Mouse (Mus musculus) lung, postnatal 0 days (tissue): ENCODE results near the gene Lhx4. TPM values are rescaled to one million over a fixed set of nuclear protein-coding genes. Genes with fewer than 3 reads are reported as not detected.

Source experiments
- ATAC-seq: fragments of 200-750 bp; cut with Nextera tagmentation; 2 replicates; pipeline ENCODE4 v1.8.0; 2017; ENCODE audit warnings: moderate library complexity
- DNase-seq: peaks from one replicate; pipeline ENCODE4 v3.0.0-alpha.2; 2016; ENCODE audit warnings: low spot score
- H3K27ac ChIP-seq: fragments of 300-500 bp; sonication (generic); 2 replicates; pipeline ENCODE4 v1.5.1; 2014; ENCODE audit warnings: antibody characterized with exemption, mild to moderate bottlenecking, low read length, mixed read lengths
- H3K27me3 ChIP-seq: fragments of 300-500 bp; sonication (generic); replicated peaks from 2 replicates; pipeline ENCODE4 v1.6.1; 2014; ENCODE audit warnings: low read length, mixed read lengths; ENCODE audit not compliant: insufficient read depth
- H3K36me3 ChIP-seq: fragments of 300-500 bp; sonication (generic); 2 replicates; pipeline ENCODE4 v1.6.1; 2014; ENCODE audit warnings: low read length, mixed read lengths; ENCODE audit not compliant: insufficient read depth
- H3K4me1 ChIP-seq: fragments of 300-500 bp; sonication (generic); 2 replicates; pipeline ENCODE4 v1.6.1; 2014; ENCODE audit warnings: antibody characterized with exemption, low read depth, low read length, mixed read lengths; ENCODE audit not compliant: insufficient read depth
- H3K4me2 ChIP-seq: fragments of 300-500 bp; sonication (generic); replicated peaks from 2 replicates; pipeline ENCODE4 v1.6.1; 2014; ENCODE audit warnings: low read depth, mild to moderate bottlenecking, low read length, moderate library complexity, mixed read lengths
- H3K4me3 ChIP-seq: fragments of 300-500 bp; sonication (generic); 2 replicates; pipeline ENCODE4 v1.5.1; 2014; ENCODE audit warnings: low read depth, low read length
- H3K9ac ChIP-seq: fragments of 300-500 bp; sonication (generic); replicated peaks from 2 replicates; pipeline ENCODE4 v1.6.1; 2014; ENCODE audit warnings: low read depth, mild to moderate bottlenecking
- H3K9me3 ChIP-seq: fragments of 300-500 bp; sonication (generic); 2 replicates; pipeline ENCODE4 v1.6.1; 2016; ENCODE audit warnings: low read length, mixed read lengths
- CTCF ChIP-seq: IDR thresholded peaks from 2 replicates; pipeline ENCODE4 v1.5.1; 2016; ENCODE audit warnings: antibody characterized with exemption, mild to moderate bottlenecking
- EP300 ChIP-seq: IDR thresholded peaks from 2 replicates; pipeline ENCODE4 v1.6.1; 2016; ENCODE audit warnings: antibody characterized with exemption, mild to moderate bottlenecking, control low read depth
- WGBS: fragments of 180-500 bp; shearing (Covaris S2); extraction: QIAGEN DNeasy Blood & Tissue Kit; methylation state at CpG from one replicate; pipeline ENCODE4 v1.1.7; 2014; 5-methylcytosine and 5-hydroxymethylcytosine counted together
- polyA plus RNA-seq: library from polyadenylated mRNA; unstranded; fragments of >200 nt; fragmentation: Nextera tagmentation; extraction: Ambion mirVana; gene quantifications from 2 replicates; pipeline ENCODE4 v1.2.1, GENCODE M21; 2015

Gene Lhx4
- polyA plus RNA-seq, 1 experiment from 2014 or later: not detected

GRCm38 (mm10) chr1:155777641-155778625 is 26.4 kb upstream of the Lhx4 start:
- DNase-seq (no peak), ATAC-seq (peak; percentile 21; the same call in 1 of the 2 replicates)
- H3K4me1 ChIP-seq: no peaks in the 10 kb centered on the region
- H3K9ac ChIP-seq: no peak overlapping the region
- H3K27ac ChIP-seq: no peak overlapping the region
- no peak overlapping the region for H3K4me3 ChIP-seq
- TF ChIP-seq CTCF (no peak), EP300 (no peak)
- H3K4me2 ChIP-seq: no peak overlapping the region
- peaks cover 24% of the 10 kb centered on the region for H3K36me3 ChIP-seq
- WGBS: 55% methylated on average over 14 of the region's 14 CpGs
- no peaks in the 10 kb centered on the region for H3K9me3 ChIP-seq
- no peaks in the 10 kb centered on the region for H3K27me3 ChIP-seq

DNA sequence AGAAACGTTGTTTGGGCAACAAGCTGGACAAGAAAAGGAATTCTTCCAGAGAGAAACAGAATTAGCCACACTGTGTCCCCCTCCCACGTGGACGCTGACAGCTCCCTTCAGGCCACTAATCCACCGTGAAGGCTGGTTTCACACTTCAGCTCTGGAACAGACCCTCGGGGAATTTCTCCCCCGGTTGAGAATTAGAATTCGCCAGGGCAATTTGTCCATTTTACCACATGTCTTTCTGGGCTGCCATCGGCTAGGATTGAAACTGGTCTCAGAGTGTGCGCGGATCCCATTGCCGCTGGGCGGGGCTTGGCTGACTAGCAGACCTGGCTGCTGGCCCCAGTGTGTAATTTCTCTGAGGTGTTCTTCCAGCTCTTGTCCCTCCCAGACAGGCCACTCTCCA is 7.7 kb upstream of the Lhx4 start:
- H3K4me2 ChIP-seq: no peak overlapping the region
- WGBS: 74% methylated on average over 12 of the region's 12 CpGs
- no peak overlapping the region for H3K9ac ChIP-seq
- H3K36me3 ChIP-seq: no peaks in the 10 kb centered on the region
- H3K9me3 ChIP-seq: no peaks in the 10 kb centered on the region
- no peak overlapping the region for H3K4me3 ChIP-seq
- H3K27ac ChIP-seq: no peak overlapping the region
- ATAC-seq (no peak), DNase-seq (no peak)
- TF ChIP-seq CTCF: no peak
- TF ChIP-seq EP300: no peak
- H3K4me1 ChIP-seq: no peaks in the 10 kb centered on the region
- no peaks in the 10 kb centered on the region for H3K27me3 ChIP-seq

DNA sequence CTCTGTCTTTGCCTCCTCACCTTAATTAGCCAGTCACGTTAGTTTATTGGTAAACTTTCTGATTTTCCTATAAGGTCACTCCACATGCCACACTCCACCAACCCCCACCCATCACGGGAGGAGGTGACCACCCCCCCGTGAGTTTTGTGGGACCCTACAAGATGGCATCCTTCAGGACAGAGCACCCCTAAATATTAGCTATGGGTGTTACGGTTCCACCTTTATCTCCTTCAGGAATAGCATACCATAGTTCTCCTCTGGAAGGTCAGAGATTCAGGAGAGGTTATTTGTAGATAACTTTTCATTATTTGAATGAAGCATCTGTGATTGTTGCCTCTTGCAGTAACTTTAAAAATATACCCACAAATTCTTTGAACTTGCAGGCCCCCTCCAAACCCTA is 7.2 kb upstream of the Lhx4 start:
- H3K4me1 ChIP-seq: no peaks in the 10 kb centered on the region
- H3K9me3 ChIP-seq: no peaks in the 10 kb centered on the region
- no peak for DNase-seq
- TF ChIP-seq CTCF: no peak
- TF ChIP-seq EP300: no peak
- WGBS: 78% methylated on average over 4 of the region's 4 CpGs
- H3K4me2 ChIP-seq: no peak overlapping the region
- H3K27ac ChIP-seq: no peak overlapping the region
- H3K9ac ChIP-seq: no peak overlapping the region
- no peak for ATAC-seq
- no peaks in the 10 kb centered on the region for H3K36me3 ChIP-seq
- 0 out of 2 replicates have a peak, but pooled peaks cover 2% of the 10 kb centered on the region for H3K27me3 ChIP-seq
- no peak overlapping the region for H3K4me3 ChIP-seq

- H3K4me1 ChIP-seq: no peaks in the 10 kb centered on the region
- H3K4me3 ChIP-seq: no peak overlapping the region
- ATAC-seq (no peak), DNase-seq (no peak)
- no peaks in the 10 kb centered on the region for H3K36me3 ChIP-seq
- H3K27me3 ChIP-seq: 0 out of 2 replicates have a peak, but pooled peaks cover 8% of the 10 kb centered on the region
- no peak overlapping the region for H3K9ac ChIP-seq
- H3K27ac ChIP-seq: no peak overlapping the region
- WGBS: 55% methylated on average over 7 of the region's 7 CpGs
- H3K9me3 ChIP-seq: no peaks in the 10 kb centered on the region
- TF ChIP-seq CTCF (no peak), EP300 (no peak)
- H3K4me2 ChIP-seq: no peak overlapping the region
Measured at GRCm38 (mm10) chr1:155757621-155758020, 6.1 kb upstream of the Lhx4 start.

DNA sequence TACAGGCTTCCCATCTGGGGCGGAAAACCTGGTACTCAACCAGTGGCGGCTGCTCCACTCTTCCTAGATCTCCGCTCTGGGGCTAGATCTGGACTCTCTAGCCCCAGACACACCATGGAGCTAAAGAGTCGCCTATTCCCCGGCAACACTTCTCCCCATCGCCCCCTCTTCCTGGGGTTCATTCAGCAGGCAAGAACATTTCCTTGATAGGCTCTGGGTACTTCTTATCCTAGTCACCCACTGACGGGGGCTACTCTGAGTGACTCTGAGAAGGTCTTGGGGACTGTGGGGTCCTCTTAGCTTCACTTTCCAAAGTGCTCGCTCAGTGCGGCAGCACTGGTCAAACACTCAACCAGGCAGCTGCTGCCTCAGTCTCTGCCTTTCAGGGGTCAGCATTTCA is 1.9 kb upstream of the Lhx4 start:
- no peak for TF ChIP-seq CTCF
- no peak for TF ChIP-seq EP300
- Histone ChIP-seq H3K9me3 (no peaks in the 10 kb centered on the region), H3K27ac (no peak overlapping the region), H3K4me1 (no peaks in the 10 kb centered on the region), H3K4me2 (no peak overlapping the region), H3K36me3 (no peaks in the 10 kb centered on the region), H3K4me3 (no peak overlapping the region), H3K9ac (no peak overlapping the region), H3K27me3 (0 out of 2 replicates have a peak, but pooled peaks cover 25% of the 10 kb centered on the region)
- DNase-seq (no peak), ATAC-seq (no peak)
- WGBS: 63% methylated on average over 9 of the region's 9 CpGs

DNA sequence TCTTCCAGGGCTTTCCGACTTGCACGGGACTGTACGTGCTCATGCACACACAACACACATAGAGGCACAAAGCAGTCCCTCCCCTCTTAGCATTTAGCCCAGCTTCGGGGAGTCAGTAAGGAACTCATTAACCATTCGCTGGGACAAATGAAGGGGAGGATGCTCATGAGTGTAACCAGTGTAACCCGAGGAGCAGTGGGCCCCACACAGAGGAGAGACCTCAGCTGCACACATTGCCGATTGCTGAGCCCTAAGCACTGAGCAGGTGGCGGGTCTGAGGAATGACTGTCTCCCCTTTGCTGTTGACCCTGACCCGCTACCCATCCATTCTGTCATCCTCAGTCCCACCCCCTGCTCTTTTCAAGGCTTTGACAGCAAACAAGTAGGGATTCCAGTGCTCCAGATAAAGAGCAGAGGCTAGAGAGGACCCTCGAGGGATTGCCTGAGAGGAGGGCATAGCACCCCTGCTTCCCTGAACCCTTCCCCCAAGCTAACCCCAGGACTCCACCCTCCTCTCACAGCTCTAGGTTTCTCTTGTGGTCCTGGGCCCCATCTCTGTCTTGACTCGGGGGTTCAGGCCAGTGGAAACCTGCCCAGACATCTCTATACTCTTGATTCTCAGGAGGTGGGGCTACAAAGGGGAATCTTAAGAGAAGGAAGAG is 836 bp downstream of the Lhx4 start:
- H3K27ac ChIP-seq: no peak overlapping the region
- no peaks in the 10 kb centered on the region for H3K36me3 ChIP-seq
- ATAC-seq: no peak
- WGBS: 10% methylated on average over 11 of the region's 11 CpGs
- TF ChIP-seq EP300 (no peak), CTCF (no peak)
- H3K27me3 ChIP-seq: peaks cover 46% of the 10 kb centered on the region; the same call in 1 of the 2 replicates
- H3K9ac ChIP-seq: no peak overlapping the region
- DNase-seq: no peak
- no peak overlapping the region for H3K4me2 ChIP-seq
- H3K4me1 ChIP-seq: no peaks in the 10 kb centered on the region
- no peaks in the 10 kb centered on the region for H3K9me3 ChIP-seq
- H3K4me3 ChIP-seq: no peak overlapping the region
